Mouse (Mus musculus) activated CD4-positive, CD25-positive, alpha-beta regulatory T cell (primary cell): Measurements from ENCODE around the gene Slc25a13. TPM values are rescaled to one million over a fixed set of nuclear protein-coding genes. Genes with fewer than 3 reads are reported as not detected.

Experiments used
- polyA plus RNA-seq, 2 experiments: library from polyadenylated mRNA; unstranded; fragments of 100-300 nt; shearing (Covaris generic); gene quantifications; one replicate each; pipeline ENCODE4 v1.2.1; 2017

Gene Slc25a13
- 10 to 100 TPM; 10.5 to 10.6 TPM for polyA plus RNA-seq

DNA sequence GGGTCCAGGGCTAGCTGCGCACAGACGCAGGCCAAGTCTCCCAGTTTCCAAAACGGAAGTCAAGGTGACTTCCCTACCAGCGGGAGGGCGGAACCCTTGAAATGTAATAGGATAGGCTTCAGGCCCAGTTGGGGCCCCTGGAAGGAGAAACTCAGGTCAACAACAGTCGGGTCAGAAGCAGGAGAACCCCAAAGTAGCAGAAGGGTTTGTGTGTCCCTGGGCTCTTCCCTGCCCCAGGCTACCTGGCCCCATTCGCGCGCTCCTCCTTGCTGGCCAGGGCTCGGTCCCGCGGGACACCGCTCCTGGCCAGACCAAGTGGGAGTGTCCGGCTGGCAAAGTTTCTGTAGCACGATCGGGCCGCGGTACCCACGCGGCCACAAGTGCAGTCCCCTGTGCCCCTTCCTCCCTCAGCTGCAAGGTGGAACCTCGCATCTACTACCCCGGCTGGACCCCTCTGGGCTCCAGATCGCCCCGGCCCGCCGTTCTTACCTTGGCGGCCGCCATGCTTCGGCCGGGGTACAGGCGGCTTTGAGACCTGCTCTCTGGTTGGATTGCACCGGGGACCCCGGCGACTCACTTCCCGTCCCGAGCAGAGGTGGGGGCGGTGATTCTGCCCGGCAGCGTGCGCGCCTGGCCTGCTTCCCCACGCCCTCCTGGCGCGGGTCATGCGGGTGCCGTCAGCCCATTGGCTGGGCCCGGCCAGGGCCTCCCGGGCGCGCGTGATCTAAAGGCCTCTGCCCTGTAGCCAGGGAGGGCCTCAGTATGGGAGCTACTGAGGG lies at the start of gene Slc25a13:
Gene Slc25a13 (minus strand): TSS at position 667 of the 779 bp plus-strand sequence.

